9 mouse cellular contexts compared by ENCODE assay signal in the genomic region with DNA sequence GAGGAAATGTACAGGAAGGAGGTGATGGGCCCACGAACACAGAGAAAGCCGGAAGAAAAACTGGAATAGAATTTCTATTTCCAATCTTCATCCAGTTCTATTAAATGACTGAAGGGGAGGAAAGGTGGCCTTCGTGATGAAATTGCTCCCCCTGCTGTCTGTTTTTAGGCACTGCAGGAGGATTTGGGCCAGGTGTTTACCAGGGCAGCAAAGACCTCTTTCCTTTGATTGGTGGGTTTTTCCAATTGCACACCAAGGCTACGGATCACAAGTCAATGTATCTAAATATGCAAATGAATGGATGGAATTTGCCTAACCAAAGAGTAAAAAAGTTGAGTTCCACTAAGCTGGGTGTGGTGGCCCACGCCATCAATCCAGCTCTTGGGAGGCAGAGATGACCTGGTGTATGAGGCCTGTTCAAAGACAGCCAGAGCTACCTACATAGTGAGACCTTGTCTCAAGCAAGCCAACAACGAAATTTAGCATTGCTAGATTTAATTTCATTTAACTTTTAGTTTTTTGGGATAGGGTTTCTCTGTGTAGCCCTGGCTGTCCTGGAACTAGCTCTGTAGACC. TPM values are rescaled to one million over a fixed set of nuclear protein-coding genes. Genes with fewer than 3 reads are reported as not detected.
DNase-seq lines count a peak whose midpoint lies in the region; ATAC-seq and TF ChIP-seq lines count a peak whose summit lies in the region.
"Had no signal": no experiment of that assay in that cellular context is flagged by ENCODE, and none has a peak within 500 bp of the region (broad histone marks: within the 10 kb centered on the region; RNA-seq: fewer than 3 reads in every experiment).

No protein-coding gene starts in this region.

- no peak; the same call in 1 of the 2 replicates for ATAC-seq in hindbrain, embryonic 16.5 days
- ATAC-seq in common myeloid progenitor, adult 5-6 weeks (replicated peaks; ENCODE audit: low read depth, poor library complexity, severe bottlenecking) = peak; percentile 75

- no peak overlapping the region for H3K27ac ChIP-seq in hindbrain, embryonic 10.5 days
- no peak overlapping the region for H3K27ac ChIP-seq in hindbrain, embryonic 16.5 days (ENCODE audit: low read depth, low read length)
- no peak overlapping the region for H3K27ac ChIP-seq in spleen, adult 2 months (ENCODE audit: insufficient read depth, low read length)

- no peak overlapping the region for H3K4me2 ChIP-seq in hindbrain, embryonic 16.5 days (ENCODE audit: low read length)

- no peak for TF ChIP-seq POLR2A in spleen, adult 2 months (IDR thresholded peaks at IDR 0.05; ENCODE audit: low read depth, low read length)

- no peaks in the 10 kb centered on the region for H3K9me3 ChIP-seq in hindbrain, embryonic 10.5 days
- H3K9me3 ChIP-seq in hindbrain, embryonic 16.5 days (ENCODE audit: control insufficient read depth, low read length) = no peaks in the 10 kb centered on the region

- H3K9ac ChIP-seq in hindbrain, embryonic 16.5 days (ENCODE audit: low read depth, low read length) = no peak overlapping the region

- H3K4me1 ChIP-seq in hindbrain, embryonic 10.5 days (replicated peaks) = no peaks in the 10 kb centered on the region
- H3K4me1 ChIP-seq in hindbrain, embryonic 16.5 days (ENCODE audit: control insufficient read depth, insufficient read depth, low read depth, low read length) = no peaks in the 10 kb centered on the region
- no peaks in the 10 kb centered on the region for H3K4me1 ChIP-seq in spleen, adult 2 months (ENCODE audit: control insufficient read depth, insufficient read depth, insufficient read length)

- TF ChIP-seq CTCF in spleen, adult 2 months (IDR thresholded peaks at IDR 0.05; ENCODE audit: extremely low read depth, insufficient read depth, insufficient read length, insufficient replicate concordance) = peak; percentile 69; the same call in 1 of the 2 replicates

- H3K27me3 ChIP-seq in hindbrain, embryonic 10.5 days (ENCODE audit: insufficient read depth, poor library complexity, severe bottlenecking) = peaks cover 15% of the 10 kb centered on the region
- H3K27me3 ChIP-seq in hindbrain, embryonic 16.5 days (replicated peaks; ENCODE audit: control insufficient read depth, insufficient read depth, low read length) = no peaks in the 10 kb centered on the region
- H3K27me3 ChIP-seq in spleen, adult 2 months (ENCODE audit: control insufficient read depth, insufficient read depth, low read length) = no peaks in the 10 kb centered on the region

- WGBS in hindbrain, embryonic 10.5 days = 24% methylated on average over 6 of the region's 6 CpGs
- 23% methylated on average over 6 of the region's 6 CpGs for WGBS in hindbrain, embryonic 16.5 days
- 15% methylated on average over 6 of the region's 6 CpGs for WGBS in spleen, adult 2 months

- no peaks in the 10 kb centered on the region for H3K36me3 ChIP-seq in hindbrain, embryonic 10.5 days
- H3K36me3 ChIP-seq in hindbrain, embryonic 16.5 days (ENCODE audit: control insufficient read depth, insufficient read depth, low read length) = no peaks in the 10 kb centered on the region
- no peaks in the 10 kb centered on the region for H3K36me3 ChIP-seq in spleen, adult 2 months (ENCODE audit: control insufficient read depth, insufficient read depth, low read length)

- H3K4me3 ChIP-seq in hindbrain, embryonic 10.5 days = no peak overlapping the region
- H3K4me3 ChIP-seq in hindbrain, embryonic 16.5 days (ENCODE audit: low read length) = no peak overlapping the region
- H3K4me3 ChIP-seq in spleen, adult 2 months (ENCODE audit: extremely low read depth, insufficient read depth, insufficient read length) = no peak overlapping the region

- DNase-seq in hindbrain, embryonic 10.5 days (ENCODE audit: low spot score) = peak; percentile 61
- DNase-seq in adrenal gland, adult (ENCODE audit: inconsistent age in 2 of 2, low spot score in 1 of 2) = peak; percentile 61 to 89
- DNase-seq in heart, adult 8-10 months (ENCODE audit: low spot score) = peak; percentile 48
- DNase-seq in layer of hippocampus, postnatal 14 days (ENCODE audit: low spot score in 2 of 2) = peak; percentile 63 to 74
- peak; percentile 65 for DNase-seq in mesoderm, embryonic 11.5 days (ENCODE audit: low read depth, low spot score)
- DNase-seq in spleen, adult 2 months (ENCODE audit: low read depth in 1 of 2, low spot score in 2 of 2) = peak; percentile 17 to 53

RNA-seq across cellular contexts. Expression of a gene that starts 8.1 kb away (rescaled TPM):
- 0.24 and 0.31 TPM in 2 replicates for polyA plus RNA-seq in hindbrain, embryonic 10.5 days (2016; fragmentation: Nextera tagmentation; extraction: Ambion mirVana)
- not detected in 2 replicates for polyA plus RNA-seq in hindbrain, embryonic 16.5 days (2015; fragmentation: Nextera tagmentation; extraction: Ambion mirVana)
- total RNA-seq in common myeloid progenitor, adult 5-6 weeks (2017) = not detected in 2 replicates
- not detected for total RNA-seq in heart, adult 8-10 months (2022)
- total RNA-seq in layer of hippocampus, postnatal 14 days (2021) = not detected
- not detected in 2 replicates for polyA plus RNA-seq in spleen, adult 2 months (2012; rRNA removed)
- total RNA-seq: adrenal gland, postnatal 4 days had no signal

RNA-seq across cellular contexts. Expression of a gene that starts 46.4 kb away (rescaled TPM):
- polyA plus RNA-seq in hindbrain, embryonic 10.5 days (2016; fragmentation: Nextera tagmentation; extraction: Ambion mirVana) = 1.6 and 2.8 TPM in 2 replicates
- polyA plus RNA-seq in hindbrain, embryonic 16.5 days (2015; fragmentation: Nextera tagmentation; extraction: Ambion mirVana) = 1.8 and 2.3 TPM in 2 replicates
- total RNA-seq in common myeloid progenitor, adult 5-6 weeks (2017) = not detected in 2 replicates
- total RNA-seq in heart, adult 8-10 months (2022) = under 1 TPM in 1 of 4 experiments, not detected in 3; 0.09 TPM
- under 1 TPM; 0.91 to 0.97 TPM for total RNA-seq in layer of hippocampus, postnatal 14 days (2021)
- not detected in 2 replicates for polyA plus RNA-seq in spleen, adult 2 months (2012; rRNA removed)

RNA-seq across cellular contexts. Expression of a gene that starts 46.4 kb away (rescaled TPM):
- 2.6 and 7.7 TPM in 2 replicates for polyA plus RNA-seq in hindbrain, embryonic 10.5 days (2016; fragmentation: Nextera tagmentation; extraction: Ambion mirVana)
- 11.4 and 14.0 TPM in 2 replicates for polyA plus RNA-seq in hindbrain, embryonic 16.5 days (2015; fragmentation: Nextera tagmentation; extraction: Ambion mirVana)
- not detected in 2 replicates for total RNA-seq in common myeloid progenitor, adult 5-6 weeks (2017)
- total RNA-seq in heart, adult 8-10 months (2022) = not detected
- 1 to 10 TPM; 1.4 to 1.8 TPM for total RNA-seq in layer of hippocampus, postnatal 14 days (2021)
- polyA plus RNA-seq in spleen, adult 2 months (2012; rRNA removed) = not detected in 2 replicates
